15 mouse cellular contexts compared by ENCODE assay signal in genomic region chr15:86696806-86697205, GRCm38 (mm10).
A peak's percentile ranks its signal among the peaks of the same experiment; 100 is the strongest.
DNase-seq lines count a peak whose midpoint lies in the region; TF ChIP-seq lines count a peak whose summit lies in the region.
"Had no signal": no experiment of that assay in that cellular context is flagged by ENCODE, and none has a peak within 500 bp of the region (broad histone marks: within the 10 kb centered on the region; RNA-seq: fewer than 3 reads in every experiment).

No protein-coding gene starts in this region.

- DNase-seq in cerebellum, adult 2 months: peak; percentile 23 to 69
- no peak for DNase-seq in cerebellum, postnatal 14 days
- peak; percentile 51 for DNase-seq in layer of hippocampus, adult 9-11 months
- DNase-seq in layer of hippocampus, postnatal 10 days (ENCODE audit: low spot score in 2 of 2): no peak
- peak; percentile 74 for DNase-seq in Muller cell, postnatal 12 days (ENCODE audit: inconsistent ontology term)
- peak; percentile 0 for DNase-seq in fibroblast of lung, adult 2 months (ENCODE audit: low read depth)
- no peak for DNase-seq in B cell, adult 2 months
- DNase-seq in kidney, adult 2 months: no peak
- DNase-seq: heart, postnatal 10 days; kidney, postnatal 14 days; liver, embryonic 13.5 days; thymus, postnatal 14 days had no signal

- no peak overlapping the region for H3K27ac ChIP-seq in cerebellum, adult 2 months (ENCODE audit: insufficient read depth, low read length)
- H3K27ac ChIP-seq in kidney, adult 2 months (ENCODE audit: insufficient read depth, low read depth, low read length): no peak overlapping the region
- H3K27ac ChIP-seq: forebrain, embryonic 13.5 days; hindbrain, embryonic 14.5 days; liver, embryonic 13.5 days had no signal

- WGBS in cerebellum, adult 2 months: 22% methylated on average over 4 of the region's 4 CpGs
- WGBS in kidney, adult 2 months: 81% methylated on average over 4 of the region's 4 CpGs

- no peak for TF ChIP-seq CTCF in cerebellum, adult 2 months (IDR thresholded peaks at IDR 0.05; ENCODE audit: borderline replicate concordance, insufficient read depth, low read depth, low read length)
- no peak for TF ChIP-seq CTCF in kidney, adult 2 months (conservative IDR thresholded peaks at IDR 0.05; ENCODE audit: insufficient read depth, insufficient read length, low read depth, low read length)

- H3K4me1 ChIP-seq in cerebellum, adult 2 months (ENCODE audit: control insufficient read depth, insufficient read depth, low read length): peaks cover 5% of the 10 kb centered on the region; the same call in 1 of the 2 replicates
- H3K4me1 ChIP-seq in kidney, adult 2 months (ENCODE audit: control insufficient read depth, insufficient read depth, low read length): no peaks in the 10 kb centered on the region
- H3K4me1 ChIP-seq: forebrain, embryonic 13.5 days; liver, embryonic 13.5 days had no signal

- H3K4me3 ChIP-seq in cerebellum, adult 2 months (replicated peaks; ENCODE audit: insufficient read depth, low read depth, low read length): no peak overlapping the region
- H3K4me3 ChIP-seq in kidney, adult 2 months (ENCODE audit: insufficient read depth, low read depth, low read length): no peak overlapping the region
- H3K4me3 ChIP-seq: forebrain, embryonic 13.5 days; liver, embryonic 13.5 days had no signal

- no peaks in the 10 kb centered on the region for H3K27me3 ChIP-seq in cerebellum, adult 2 months (ENCODE audit: control insufficient read depth, insufficient read depth, low read length)
- no peaks in the 10 kb centered on the region for H3K27me3 ChIP-seq in kidney, adult 2 months (replicated peaks; ENCODE audit: control insufficient read depth, insufficient read depth, low read length)
- H3K27me3 ChIP-seq: forebrain, embryonic 13.5 days; liver, embryonic 13.5 days had no signal

- H3K36me3 ChIP-seq in kidney, adult 2 months (ENCODE audit: control insufficient read depth, insufficient read depth, low read length): no peaks in the 10 kb centered on the region
- H3K36me3 ChIP-seq: G1E; liver, embryonic 13.5 days had no signal

- TF ChIP-seq POLR2A in cerebellum, adult 2 months (IDR thresholded peaks at IDR 0.05; ENCODE audit: borderline replicate concordance, insufficient read depth, low read length): no peak
- TF ChIP-seq POLR2A in kidney, adult 2 months (IDR thresholded peaks at IDR 0.05; ENCODE audit: low read depth, low read length): no peak

Comparison
In these comparisons a context has a peak if more than half of its experiments do, and no peak if none do; other contexts are left out.
1. DNase-seq: peak in cerebellum, adult 2 months (2 of 2), layer of hippocampus, adult 9-11 months (single experiment), Muller cell, postnatal 12 days (single experiment) and fibroblast of lung, adult 2 months (single experiment); none in cerebellum, postnatal 14 days (0 of 2), layer of hippocampus, postnatal 10 days (0 of 2), B cell, adult 2 months (0 of 2) and kidney, adult 2 months (single experiment).